Mouse (Mus musculus) kidney, postnatal 36 days (tissue): ENCODE measurements at regions not wholly inside any gene's neighbourhood (a gene's known extent, or its start where the extent isn't known, plus 50 kb on each side); places are given as distances from the start of the nearest gene placed in this dataset.
A peak's percentile ranks its signal among the peaks of the same experiment; 100 is the strongest.

Experiments
- DNase-seq, 2 experiments: peaks; one replicate each; pipeline ENCODE4 v3.0.0; 2021 to 2022; ENCODE audit warnings: mixed read lengths in 2 of 2

DNA sequence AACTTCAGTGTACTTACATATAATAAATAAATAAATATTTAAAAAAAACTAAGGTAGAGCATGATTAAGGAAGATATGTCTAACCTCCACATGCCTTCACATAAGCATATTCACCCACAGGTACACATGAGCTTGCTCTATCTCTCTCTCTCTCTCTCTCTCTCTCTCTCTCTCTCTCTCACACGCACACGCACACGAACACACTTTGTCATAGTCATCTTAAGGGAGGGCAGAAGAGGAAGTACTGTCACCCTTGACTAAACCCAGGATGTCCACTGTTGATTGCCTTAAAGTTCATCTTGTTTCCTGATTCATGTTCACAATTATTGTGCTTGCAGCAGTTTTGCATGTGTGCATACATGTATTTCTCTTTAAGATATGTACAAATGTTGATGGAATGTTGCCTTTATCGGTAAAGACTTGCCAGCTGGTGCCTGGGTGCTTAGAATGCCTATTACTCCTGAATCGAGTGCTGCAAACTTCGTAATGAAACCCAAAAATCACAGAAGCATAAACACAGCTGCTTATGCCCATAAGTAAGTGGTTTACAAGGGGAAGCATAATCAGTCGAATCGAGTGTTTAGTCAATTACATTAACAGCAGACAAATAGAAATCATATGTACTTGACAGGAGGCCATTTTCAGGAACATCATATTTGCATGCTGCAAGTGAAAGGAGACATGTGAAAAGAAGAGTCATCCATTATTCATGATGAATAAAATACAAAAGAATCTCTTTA, 84.3 kb downstream of the Tmem168 start:
- DNase-seq, result no peak

DNA sequence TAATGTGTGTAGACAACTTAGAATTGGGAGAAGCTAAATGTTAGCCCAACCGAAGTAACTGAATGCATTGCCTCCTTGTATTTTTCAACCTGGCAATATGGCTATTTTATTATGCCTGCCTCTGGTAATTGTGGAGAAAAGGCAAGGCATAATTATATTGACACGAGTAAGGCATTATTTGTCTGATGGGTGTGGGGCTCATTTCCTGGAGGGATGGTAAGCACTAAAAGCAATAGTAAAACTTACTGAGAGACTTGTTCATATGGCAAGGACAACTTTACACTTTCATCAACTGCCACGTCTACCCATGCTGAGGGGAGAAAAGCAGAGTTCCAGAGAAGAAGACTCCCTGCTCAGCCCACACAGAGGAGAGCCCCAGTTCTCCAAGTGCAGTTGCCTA, 93.8 kb downstream of the Tmem168 start:
- DNase-seq, result no peak

DNA sequence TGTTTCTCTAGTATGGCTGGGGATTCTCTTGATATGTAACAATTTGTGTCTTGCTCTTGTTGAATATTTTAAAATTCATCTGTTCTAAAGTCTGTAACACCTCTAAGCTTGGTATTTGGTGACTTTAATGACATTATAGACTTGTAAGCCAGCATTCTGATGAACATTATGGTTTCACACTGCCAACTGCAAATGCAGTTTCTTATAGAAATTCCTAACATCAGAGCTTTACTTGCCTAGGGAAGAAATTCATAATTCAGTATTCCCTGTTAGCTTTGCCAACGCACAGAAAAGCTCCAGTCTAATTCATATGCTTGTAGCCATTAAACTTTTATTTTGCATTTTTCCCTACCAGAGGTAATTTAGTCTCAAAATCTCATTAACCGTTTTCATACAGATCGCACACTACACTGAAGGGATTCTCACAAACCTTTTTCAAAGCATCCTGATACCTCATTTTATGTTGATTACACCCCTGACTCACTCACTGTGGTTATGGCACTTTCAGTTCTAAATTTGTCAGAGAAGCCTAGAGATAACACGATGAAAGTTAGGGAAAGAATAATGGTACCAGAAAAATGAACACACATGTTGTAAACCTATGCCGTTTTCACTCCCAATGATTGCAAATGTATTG, 131.3 kb downstream of the Tmem168 start:
- no peak for DNase-seq

DNA sequence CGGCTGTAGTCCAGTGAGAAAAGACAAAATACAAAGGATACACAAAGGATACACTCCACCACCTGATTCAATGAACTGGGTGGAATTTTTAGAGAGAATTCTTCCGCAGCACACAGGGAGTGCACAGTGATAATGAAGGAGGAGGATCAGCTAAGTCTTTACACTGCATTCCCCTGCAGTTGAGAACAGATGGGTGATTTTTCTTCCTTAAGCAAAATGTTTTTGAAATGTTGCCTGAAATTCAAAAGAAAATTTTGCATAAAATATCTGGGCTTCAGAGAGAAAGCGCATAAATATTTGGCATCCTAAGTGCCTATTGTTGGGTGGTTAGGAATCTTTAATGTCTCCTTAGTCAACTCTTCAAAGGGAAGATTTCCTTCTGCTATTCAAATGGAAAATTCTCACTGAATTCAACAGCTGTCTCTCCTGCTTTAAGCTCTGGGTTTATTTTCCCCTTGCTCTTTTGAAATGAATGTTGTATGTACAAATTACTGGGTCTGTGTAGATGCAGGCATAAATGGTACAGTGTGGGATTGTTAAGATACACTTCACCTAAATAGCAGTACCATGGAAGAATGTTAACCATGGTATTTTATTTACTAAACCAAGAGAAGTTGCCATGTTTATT, 158.6 kb downstream of the Tmem168 start:
- no peak for DNase-seq

DNA sequence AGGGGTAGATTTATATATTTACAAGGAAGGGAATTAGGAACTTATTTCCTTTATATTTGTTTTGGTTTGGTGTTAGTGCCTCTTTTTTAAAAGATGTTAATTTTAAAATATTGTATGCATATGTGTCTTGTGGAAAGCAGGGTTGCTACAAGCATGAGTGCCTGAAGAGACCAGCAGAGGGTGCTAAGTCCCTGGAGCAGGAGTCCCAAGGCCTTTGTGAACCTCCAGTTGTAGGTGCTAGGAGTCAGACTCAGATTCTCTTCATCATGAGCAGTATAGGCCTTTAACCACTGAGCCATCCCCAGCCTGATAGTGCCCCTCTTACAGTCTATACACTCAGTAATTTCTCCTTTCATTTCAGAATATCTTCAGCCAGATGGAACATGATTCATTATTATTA, 189.0 kb upstream of the Vwde start:
- peak; percentile 8 to 59 for DNase-seq

DNA sequence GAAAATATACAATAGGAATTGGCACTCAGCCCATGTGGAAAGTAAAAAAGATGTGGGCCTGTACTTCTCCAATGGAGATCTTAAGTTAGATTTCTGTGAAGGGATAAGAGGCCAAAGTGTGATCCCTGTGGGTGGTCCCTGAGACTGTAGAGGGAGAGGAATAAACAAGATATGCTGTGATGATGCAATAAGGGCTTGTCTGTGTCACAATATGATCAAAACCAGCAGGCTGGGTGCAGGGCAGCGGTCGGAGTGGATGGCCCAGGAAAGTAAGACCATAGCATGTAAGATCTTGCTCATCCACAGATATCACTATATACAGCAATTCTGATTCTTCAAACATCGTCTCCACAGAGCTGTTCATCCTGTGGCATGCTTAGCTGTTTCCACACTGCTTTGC, 188.3 kb upstream of the Vwde start:
- no peak for DNase-seq

DNA sequence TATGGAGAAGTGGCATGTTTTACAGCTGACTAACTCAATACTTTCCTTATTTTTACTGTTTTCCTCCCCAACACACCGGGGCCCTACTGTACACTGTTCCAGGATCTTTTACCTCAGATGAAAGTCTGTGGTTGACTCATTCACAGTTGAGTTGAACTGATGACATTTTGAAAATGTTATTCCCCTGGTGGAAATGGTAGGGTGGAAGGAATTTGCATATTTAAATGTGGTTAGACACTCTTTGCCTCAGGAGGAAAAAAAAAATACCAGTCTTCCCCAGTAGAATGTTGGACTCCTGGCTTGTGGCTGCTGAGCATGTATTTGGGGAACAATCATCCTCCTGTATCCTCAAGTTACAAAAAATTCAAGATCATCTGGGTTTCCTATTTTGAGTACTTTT, 159.7 kb upstream of the Vwde start:
- no peak for DNase-seq

DNA sequence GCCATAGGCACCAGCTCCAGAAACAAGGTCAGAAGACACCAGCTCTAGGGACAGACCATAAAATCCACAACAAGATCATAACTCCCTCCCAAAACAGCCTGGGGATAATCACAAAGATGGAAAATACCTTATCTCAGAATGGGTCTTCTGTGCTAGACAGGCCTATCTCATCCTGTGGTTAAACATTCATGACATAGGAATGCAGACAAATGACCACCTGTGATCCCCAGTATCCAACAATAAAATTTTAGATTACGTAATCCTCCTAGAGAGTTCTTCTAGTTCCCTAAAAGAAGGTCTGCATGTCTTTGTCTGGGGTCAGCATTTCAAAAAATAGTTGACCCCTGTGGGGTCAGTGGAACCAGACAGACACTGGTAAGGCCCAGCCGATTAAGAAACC, 158.4 kb upstream of the Vwde start:
- DNase-seq, result no peak

DNA sequence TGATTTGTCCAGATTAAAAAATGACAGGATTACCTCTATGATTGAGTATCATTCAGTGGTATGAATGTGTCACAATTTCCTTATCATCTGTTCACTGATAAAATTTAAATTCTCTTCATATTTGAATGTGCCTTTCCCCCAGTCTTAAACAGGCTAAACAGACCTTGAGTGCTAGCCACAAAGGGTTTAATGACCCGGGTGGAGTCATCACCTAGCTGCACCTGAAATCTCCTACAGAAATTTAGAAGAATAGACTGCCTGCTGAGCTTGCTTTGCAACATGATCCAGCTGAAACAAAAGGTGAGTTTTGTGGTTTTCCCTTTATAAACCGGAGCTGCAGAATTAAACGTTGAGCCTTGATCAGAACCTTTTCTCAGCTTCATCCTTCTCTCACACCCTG, 156.1 kb upstream of the Vwde start:
- no peak for DNase-seq

DNA sequence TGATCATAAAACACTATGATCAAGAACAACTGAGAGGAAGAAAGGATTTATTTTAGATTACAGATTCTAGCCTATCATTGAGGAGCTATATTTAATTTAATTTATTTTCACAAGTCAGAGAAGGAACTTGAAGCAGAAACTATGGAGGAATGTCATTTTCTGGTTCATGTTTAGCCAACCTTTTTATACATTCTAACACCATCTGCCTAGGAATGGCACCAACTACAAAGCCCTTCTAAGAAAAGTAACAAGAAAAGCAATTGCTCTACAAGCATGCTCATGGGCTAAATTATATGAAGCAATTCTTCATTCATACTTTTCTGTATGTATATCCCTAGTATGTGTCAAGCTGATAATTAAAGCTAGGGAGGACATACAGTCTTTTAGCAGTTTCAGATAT, 155.0 kb upstream of the Vwde start:
- DNase-seq, result no peak

DNA sequence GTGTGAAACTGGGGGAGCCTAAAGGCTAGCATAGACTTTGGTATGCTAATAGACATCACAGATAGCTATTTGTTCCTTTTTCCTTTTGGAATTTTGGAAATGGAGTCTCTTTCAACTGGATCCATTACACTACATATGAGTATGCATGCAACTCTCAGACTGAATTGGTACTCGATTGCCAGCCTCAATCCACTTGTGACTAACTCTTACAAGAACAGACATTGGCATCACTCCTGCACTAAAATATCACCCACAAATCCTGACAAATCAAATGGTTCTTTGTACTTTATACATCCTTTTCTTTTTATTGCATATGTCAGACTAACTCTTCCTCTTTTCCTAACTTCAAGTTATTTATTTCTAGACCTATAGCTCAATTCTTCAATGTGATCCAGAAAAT, 149.1 kb upstream of the Vwde start:
- DNase-seq, result no peak

DNA sequence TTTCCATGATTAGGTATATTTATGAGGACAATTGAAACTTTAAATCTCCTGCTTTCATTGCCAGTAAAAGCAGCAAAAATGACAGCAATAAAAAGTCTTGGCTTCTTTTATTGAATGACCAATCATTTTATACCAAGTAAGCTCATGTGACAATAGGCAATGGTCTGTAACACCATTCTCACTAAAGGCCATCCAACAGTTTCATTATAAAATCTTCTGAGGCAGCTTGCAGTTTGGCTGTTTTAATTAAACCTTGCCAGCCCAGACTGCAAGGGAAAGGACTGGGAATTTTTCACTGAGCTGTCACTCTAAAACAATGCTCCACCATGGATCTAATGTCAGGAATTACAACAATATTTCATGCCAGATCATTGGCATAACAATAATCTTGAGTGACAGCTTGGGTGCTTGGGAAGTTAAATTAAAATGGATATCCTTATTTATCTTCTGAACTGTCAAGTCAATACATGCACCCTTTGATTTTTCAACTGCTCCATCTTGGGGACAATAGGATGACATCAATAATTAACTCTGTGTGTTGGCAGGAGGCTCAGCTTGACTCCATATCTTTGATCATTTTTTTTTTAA, 145.0 kb upstream of the Vwde start:
- DNase-seq, result no peak
